Mouse (Mus musculus) neural tube, embryonic 11.5 days (tissue): ENCODE measurements around the gene Snrnp27. TPM values are rescaled to one million over a fixed set of nuclear protein-coding genes. Genes with fewer than 3 reads are reported as not detected.

ENCODE experiments used
- ATAC-seq: fragments of 200-750 bp; cut with Nextera tagmentation; 2 replicates; pipeline ENCODE4 v1.8.0; 2017; ENCODE audit warnings: moderate number of reproducible peaks, mild to moderate bottlenecking, moderate TSS enrichment, moderate library complexity; ENCODE audit not compliant: insufficient read depth, low FRiP score, low TSS enrichment
- DNase-seq: peaks from one replicate; pipeline ENCODE4 v3.0.0-alpha.2; 2015; ENCODE audit warnings: low spot score
- H3K27ac ChIP-seq: fragments of 300-500 bp; sonication (generic); 2 replicates; pipeline ENCODE4 v1.5.1; 2014; ENCODE audit warnings: low read depth, mild to moderate bottlenecking, low read length
- H3K27me3 ChIP-seq: fragments of 300-500 bp; sonication (generic); 2 replicates; pipeline ENCODE4 v1.6.1; 2014; ENCODE audit warnings: mild to moderate bottlenecking, low read length, mixed read lengths; ENCODE audit not compliant: control insufficient read depth, insufficient read depth
- H3K36me3 ChIP-seq: fragments of 300-500 bp; sonication (generic); 2 replicates; pipeline ENCODE4 v1.6.1; 2014; ENCODE audit warnings: mild to moderate bottlenecking, low read length, moderate library complexity, mixed read lengths; ENCODE audit not compliant: control insufficient read depth, insufficient read depth
- H3K4me1 ChIP-seq: fragments of 300-500 bp; sonication (generic); 2 replicates; pipeline ENCODE4 v1.6.1; 2014; ENCODE audit warnings: low read length, mixed read lengths; ENCODE audit not compliant: control insufficient read depth, insufficient read depth
- H3K4me2 ChIP-seq: fragments of 300-500 bp; sonication (generic); 2 replicates; pipeline ENCODE4 v1.6.1; 2014; ENCODE audit warnings: low read depth, mild to moderate bottlenecking, moderate library complexity
- H3K4me3 ChIP-seq: fragments of 300-500 bp; sonication (generic); 2 replicates; pipeline ENCODE4 v1.5.1; 2014; ENCODE audit warnings: low read depth, low read length
- H3K9ac ChIP-seq: fragments of 300-500 bp; sonication (generic); 2 replicates; pipeline ENCODE4 v1.6.1; 2014; ENCODE audit warnings: mild to moderate bottlenecking, low read length
- H3K9me3 ChIP-seq: fragments of 300-500 bp; sonication (generic); 2 replicates; pipeline ENCODE4 v1.6.1; 2016; ENCODE audit warnings: low read length; ENCODE audit not compliant: control insufficient read depth
- WGBS: fragments of 180-500 bp; shearing (Covaris S2); extraction: QIAGEN DNeasy Blood & Tissue Kit; methylation state at CpG from one replicate; pipeline ENCODE4 v1.1.7; 2014; 5-methylcytosine and 5-hydroxymethylcytosine counted together
- polyA plus RNA-seq: library from polyadenylated mRNA; unstranded; fragments of >200 nt; fragmentation: Nextera tagmentation; extraction: Ambion mirVana; gene quantifications from 2 replicates; pipeline ENCODE4 v1.2.1, GENCODE M21; 2014

The Snrnp27 gene
- polyA plus RNA-seq, 1 experiment from 2014 or later = 115 TPM

DNA sequence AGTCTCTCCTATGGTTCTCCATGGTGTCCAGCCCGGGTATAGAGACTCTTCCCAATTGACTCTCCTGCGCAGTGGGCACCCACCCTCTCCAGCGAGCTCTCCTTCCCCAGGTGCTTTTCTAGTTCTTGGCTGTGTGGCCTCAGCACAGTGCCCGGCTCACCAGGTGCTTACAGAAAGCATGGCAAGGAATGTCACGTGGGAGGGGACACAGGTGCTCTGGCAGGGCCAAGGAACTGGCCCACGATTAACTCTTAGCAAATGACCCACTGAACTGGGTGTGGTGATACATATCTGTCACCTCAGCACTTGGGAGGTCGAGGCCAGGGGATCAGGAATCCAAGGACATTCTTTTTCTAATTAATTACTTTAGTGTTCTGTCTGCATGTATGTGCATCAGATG is 38.2 kb downstream of the Snrnp27 start:
- no peak for ATAC-seq
- DNase-seq = no peak
- 80% methylated on average over 7 of the region's 7 CpGs for WGBS

GRCm38 (mm10) chr6:86645551-86645950 is 38.8 kb downstream of the Snrnp27 start:
- Histone ChIP-seq H3K36me3 (peaks cover 7% of the 10 kb centered on the region), H3K27ac (no peak overlapping the region), H3K4me1 (no peaks in the 10 kb centered on the region), H3K27me3 (no peaks in the 10 kb centered on the region), H3K4me2 (no peak overlapping the region), H3K4me3 (no peak overlapping the region), H3K9me3 (no peaks in the 10 kb centered on the region), H3K9ac (no peak overlapping the region)
- ATAC-seq (no peak), DNase-seq (no peak)
- 87% methylated on average over 4 of the region's 4 CpGs for WGBS

More for the DNA sequence above, 38.2 kb downstream of the Snrnp27 start:
- H3K4me3 ChIP-seq = no peak overlapping the region
- H3K9ac ChIP-seq = no peak overlapping the region
- H3K9me3 ChIP-seq = no peaks in the 10 kb centered on the region
- H3K4me1 ChIP-seq = no peaks in the 10 kb centered on the region
- no peak overlapping the region for H3K27ac ChIP-seq
- peaks cover 10% of the 10 kb centered on the region for H3K36me3 ChIP-seq
- H3K27me3 ChIP-seq = no peaks in the 10 kb centered on the region
- H3K4me2 ChIP-seq = no peak overlapping the region

GRCm38 (mm10) chr6:86644775-86645400 is 39.4 kb downstream of the Snrnp27 start:
- Histone ChIP-seq H3K27ac (no peak overlapping the region), H3K27me3 (no peaks in the 10 kb centered on the region), H3K9ac (no peak overlapping the region), H3K4me1 (no peaks in the 10 kb centered on the region), H3K4me2 (no peak overlapping the region), H3K4me3 (no peak overlapping the region), H3K9me3 (no peaks in the 10 kb centered on the region), H3K36me3 (peaks cover under 1% of the 10 kb centered on the region)
- DNase-seq (no peak), ATAC-seq (no peak)
- 76% methylated on average over 3 of the region's 3 CpGs for WGBS

- no peak overlapping the region for H3K27ac ChIP-seq
- 73% methylated on average over 8 of the region's 8 CpGs for WGBS
Measured at GRCm38 (mm10) chr6:86641716-86642115, 42.6 kb downstream of the Snrnp27 start.

GRCm38 (mm10) chr6:86640776-86641175 is 43.5 kb downstream of the Snrnp27 start:
- H3K4me2 ChIP-seq = no peak overlapping the region
- H3K4me3 ChIP-seq = no peak overlapping the region
- H3K27ac ChIP-seq = no peak overlapping the region
- H3K27me3 ChIP-seq = no peaks in the 10 kb centered on the region
- no peaks in the 10 kb centered on the region for H3K9me3 ChIP-seq
- no peaks in the 10 kb centered on the region for H3K36me3 ChIP-seq
- WGBS = 92% methylated on average over 8 of the region's 8 CpGs
- DNase-seq = no peak
- ATAC-seq = no peak
- no peak overlapping the region for H3K9ac ChIP-seq
- H3K4me1 ChIP-seq = no peaks in the 10 kb centered on the region

More at GRCm38 (mm10) chr6:86641716-86642115, 42.6 kb downstream of the Snrnp27 start:
- no peak for ATAC-seq
- Histone ChIP-seq H3K27me3 (no peaks in the 10 kb centered on the region), H3K36me3 (no peaks in the 10 kb centered on the region), H3K9me3 (no peaks in the 10 kb centered on the region), H3K4me2 (no peak overlapping the region), H3K4me3 (no peak overlapping the region), H3K4me1 (no peaks in the 10 kb centered on the region), H3K9ac (no peak overlapping the region)
- no peak for DNase-seq

DNA sequence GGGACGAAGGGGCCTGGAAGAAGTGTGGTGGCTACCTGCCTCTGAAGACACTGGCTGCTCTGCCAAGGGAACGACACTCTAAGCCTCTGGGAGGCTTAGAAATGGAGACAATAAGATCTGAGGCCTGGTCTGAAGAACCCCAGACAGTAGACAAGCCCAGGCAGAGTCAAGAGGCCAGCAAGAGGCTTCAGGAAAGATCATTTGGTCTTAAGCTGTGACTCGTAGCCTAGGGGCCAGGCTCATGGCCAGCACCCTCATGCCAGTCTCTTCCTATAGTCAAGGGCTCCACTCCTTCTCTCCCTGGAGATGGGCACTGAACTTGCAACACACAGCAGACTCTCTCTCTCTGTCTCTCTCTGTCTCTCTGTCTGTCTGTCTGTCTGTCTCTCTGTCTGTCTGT is 44.2 kb downstream of the Snrnp27 start:
- no peak overlapping the region for H3K9ac ChIP-seq
- H3K4me2 ChIP-seq = no peak overlapping the region
- no peaks in the 10 kb centered on the region for H3K36me3 ChIP-seq
- DNase-seq (no peak), ATAC-seq (no peak)
- H3K9me3 ChIP-seq = no peaks in the 10 kb centered on the region
- no peaks in the 10 kb centered on the region for H3K27me3 ChIP-seq
- H3K4me3 ChIP-seq = no peak overlapping the region
- no peak overlapping the region for H3K27ac ChIP-seq
- WGBS = 87% methylated on average over 3 of the region's 3 CpGs
- no peaks in the 10 kb centered on the region for H3K4me1 ChIP-seq

DNA sequence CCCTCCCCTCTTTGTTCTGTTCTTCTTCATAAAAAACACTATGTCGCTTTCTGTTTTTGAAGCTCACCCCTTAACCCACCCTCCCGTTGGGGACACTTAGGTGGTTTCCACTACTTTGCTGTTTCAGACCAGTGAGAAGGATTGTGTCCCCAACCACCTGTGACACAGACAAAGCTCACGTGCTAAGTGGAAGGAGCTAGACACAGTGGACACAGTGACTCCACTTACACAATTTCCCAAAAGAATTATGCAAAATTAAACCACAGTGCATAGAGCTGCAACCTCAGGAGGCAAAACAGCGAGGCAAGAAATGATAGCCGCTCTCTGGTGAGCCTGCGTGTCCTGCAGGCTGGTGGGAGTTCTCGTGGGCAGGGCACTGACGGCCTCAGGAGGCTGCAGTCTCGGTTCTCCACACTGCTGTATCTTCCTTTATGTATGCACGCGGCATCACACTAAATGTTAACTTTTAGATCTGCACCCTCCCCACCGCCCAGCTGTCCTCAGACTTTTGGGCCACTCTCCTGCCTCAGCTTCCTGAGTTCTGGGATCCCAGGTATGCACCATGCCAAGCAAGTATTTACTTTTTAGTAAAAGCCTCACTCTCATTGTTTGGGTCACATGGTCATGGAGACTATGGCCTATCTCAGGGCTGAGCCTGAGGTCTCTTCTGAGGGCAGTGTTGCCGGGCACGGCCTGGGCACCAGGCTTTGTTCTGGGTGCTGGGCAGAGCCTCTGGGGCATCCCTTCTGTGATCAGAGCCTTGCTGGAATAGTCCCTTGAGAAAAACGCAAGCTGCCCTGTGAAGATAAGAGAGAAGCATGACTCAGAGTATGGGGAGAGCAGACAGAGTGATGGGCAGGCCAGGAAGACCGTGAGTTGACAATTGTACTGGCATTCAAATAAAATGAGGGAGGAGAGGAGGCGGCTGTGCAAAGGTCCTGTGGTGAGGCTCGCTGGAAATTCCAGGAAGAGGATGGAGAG is 44.9 kb downstream of the Snrnp27 start:
- no peak for DNase-seq

DNA sequence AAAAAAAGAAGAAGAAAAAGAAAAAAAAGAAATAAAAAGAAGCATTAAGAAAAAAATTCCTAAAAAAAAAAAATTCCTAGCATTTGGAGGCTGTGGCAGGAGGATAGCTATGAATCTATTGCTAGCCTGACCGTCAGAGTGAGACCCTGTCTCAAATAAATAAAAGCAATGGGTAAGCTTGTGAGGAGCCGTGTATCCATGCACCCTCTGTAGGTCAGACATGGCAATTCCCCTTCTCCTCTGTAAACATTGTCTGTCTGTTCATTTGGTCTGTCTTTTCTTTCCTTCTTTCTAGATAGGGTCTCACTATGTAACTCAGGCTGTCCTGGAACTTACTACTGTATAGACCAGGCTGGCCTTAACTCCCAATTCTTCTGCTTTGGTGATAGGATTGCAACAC is 45.9 kb downstream of the Snrnp27 start:
- no peak for ATAC-seq
- WGBS = 32% methylated on average over 2 of the region's 2 CpGs
- Histone ChIP-seq H3K27me3 (no peaks in the 10 kb centered on the region), H3K9me3 (no peaks in the 10 kb centered on the region), H3K4me3 (no peak overlapping the region), H3K36me3 (no peaks in the 10 kb centered on the region), H3K4me1 (no peaks in the 10 kb centered on the region), H3K4me2 (no peak overlapping the region), H3K9ac (no peak overlapping the region), H3K27ac (no peak overlapping the region)
- DNase-seq = no peak

More for the DNA sequence above, 44.9 kb downstream of the Snrnp27 start:
- no peak overlapping the region for H3K27ac ChIP-seq
- no peaks in the 10 kb centered on the region for H3K36me3 ChIP-seq
- ATAC-seq = no peak
- no peaks in the 10 kb centered on the region for H3K9me3 ChIP-seq
- H3K27me3 ChIP-seq = no peaks in the 10 kb centered on the region
- WGBS = 78% methylated on average over 18 of the region's 18 CpGs
- no peaks in the 10 kb centered on the region for H3K4me1 ChIP-seq
- no peak overlapping the region for H3K4me2 ChIP-seq
- no peak overlapping the region for H3K9ac ChIP-seq
- H3K4me3 ChIP-seq = no peak overlapping the region
